Mouse (Mus musculus) spleen, postnatal 10 days (tissue): Measurements from ENCODE around the gene Fgfr2.

Experiments
- DNase-seq, 2 experiments: peaks; one replicate each; pipeline ENCODE4 v3.0.0; 2021 to 2022; ENCODE audit warnings: low spot score in 2 of 2

Fgfr2 gene

DNA sequence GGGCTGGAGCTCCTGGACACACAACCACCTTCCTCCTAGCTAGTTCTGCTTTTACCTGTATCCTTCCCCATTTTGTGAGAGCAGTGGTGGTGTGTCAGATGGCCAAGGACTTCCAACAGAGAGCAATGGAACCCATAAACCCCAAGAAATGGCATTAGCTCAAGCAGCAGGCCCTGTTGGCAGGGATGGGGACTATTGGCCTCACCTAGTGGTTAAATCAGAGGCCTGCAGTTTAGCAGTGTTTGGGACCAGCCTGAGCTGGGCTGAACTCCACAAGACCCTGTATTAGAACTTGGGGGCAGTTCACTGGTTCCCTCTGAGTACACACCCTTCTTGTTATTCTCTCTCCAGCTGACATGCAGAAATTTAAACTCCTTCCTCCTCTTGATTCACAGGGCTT, 1262.0 kb downstream of the Fgfr2 start:
- no peak for DNase-seq

GRCm38 (mm10) chr7:131855641-131856040, 1267.5 kb downstream of the Fgfr2 start:
- no peak for DNase-seq

DNA sequence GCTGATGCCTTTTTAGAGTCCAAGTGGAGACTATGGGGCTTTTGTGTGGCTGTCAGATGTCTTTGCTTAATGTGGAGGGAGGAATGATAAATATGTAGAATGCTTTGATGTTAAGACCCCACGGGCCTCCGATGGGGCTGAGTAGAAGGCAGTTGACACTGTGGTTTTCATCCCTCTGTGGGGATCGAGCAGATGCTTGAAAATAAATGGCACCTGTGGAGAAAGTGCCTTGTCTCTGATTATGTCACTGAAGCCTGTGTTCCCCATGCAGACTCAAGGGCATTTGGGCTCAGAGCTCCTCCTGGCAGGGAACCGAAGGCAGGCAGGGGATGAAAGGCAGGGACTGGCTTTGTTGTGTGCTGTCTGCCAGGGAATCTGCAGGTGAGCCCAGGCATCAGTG, 1272.6 kb downstream of the Fgfr2 start:
- DNase-seq: no peak

DNA sequence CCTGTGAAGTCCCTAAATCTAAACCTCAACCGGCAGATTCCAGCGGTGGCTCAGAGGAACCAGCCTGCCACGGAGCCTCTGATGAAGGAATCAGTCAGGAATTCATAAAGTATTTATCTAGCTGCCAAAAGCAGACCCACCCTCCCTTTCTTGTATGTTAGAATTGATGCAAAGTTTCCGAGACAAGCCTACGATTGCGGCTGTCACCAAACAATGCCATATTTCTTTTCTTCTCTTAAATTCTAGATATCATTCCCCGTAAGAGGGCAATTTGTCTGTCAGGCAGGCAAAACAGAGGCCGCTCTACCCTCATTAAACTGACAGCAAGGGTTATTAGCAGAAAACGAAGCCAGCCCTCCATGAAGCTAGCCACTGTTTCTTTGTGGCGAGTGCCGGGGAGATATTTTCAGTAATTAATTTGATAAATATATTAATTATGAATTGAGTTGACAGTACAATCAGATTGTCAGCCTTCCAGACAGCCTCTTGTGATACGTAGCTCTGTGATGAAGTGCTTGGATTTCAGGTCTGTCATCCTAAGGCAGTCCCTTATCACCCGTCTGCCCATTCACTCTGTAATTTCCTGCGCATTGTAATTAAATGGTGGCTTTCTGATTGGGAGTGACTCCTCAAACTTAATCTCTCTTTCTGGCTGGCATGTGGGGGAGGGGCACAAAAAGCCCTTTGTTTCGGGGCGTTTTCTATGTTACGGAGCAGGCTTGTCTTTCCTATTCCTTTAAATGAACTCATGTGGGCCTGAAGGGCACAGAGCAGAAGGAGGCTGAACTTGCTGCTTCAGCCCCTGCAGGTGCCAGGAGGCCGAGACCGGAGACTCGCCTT, 1276.9 kb downstream of the Fgfr2 start:
- DNase-seq: no peak

- no peak for DNase-seq
Observed at GRCm38 (mm10) chr7:131830261-131830660, 1292.9 kb downstream of the Fgfr2 start.

DNA sequence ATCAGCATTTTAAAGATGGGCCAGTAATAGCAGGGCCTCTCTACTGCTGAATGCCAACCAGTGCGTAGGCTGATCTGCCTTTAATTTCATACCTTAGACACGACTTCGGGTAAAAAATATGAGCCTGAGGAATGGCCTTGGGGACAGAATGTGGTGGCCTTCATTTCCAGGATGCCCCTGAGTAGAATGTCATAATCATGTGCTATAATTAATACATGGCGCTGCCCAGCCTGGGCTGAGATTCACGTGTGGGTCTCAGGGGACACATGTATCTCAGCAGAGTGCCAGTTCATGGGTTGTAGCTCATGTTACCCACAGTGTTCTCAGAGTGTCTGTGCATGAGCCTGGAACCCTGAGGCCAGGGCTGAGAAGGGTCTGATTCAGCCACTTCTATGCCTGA, 1296.3 kb downstream of the Fgfr2 start:
- no peak for DNase-seq

GRCm38 (mm10) chr7:131817976-131818375, 1305.2 kb downstream of the Fgfr2 start:
- no peak for DNase-seq

- DNase-seq: no peak
Observed at GRCm38 (mm10) chr7:131816641-131817040, 1306.5 kb downstream of the Fgfr2 start.

GRCm38 (mm10) chr7:131812116-131812515, 1311.0 kb downstream of the Fgfr2 start:
- no peak for DNase-seq

DNA sequence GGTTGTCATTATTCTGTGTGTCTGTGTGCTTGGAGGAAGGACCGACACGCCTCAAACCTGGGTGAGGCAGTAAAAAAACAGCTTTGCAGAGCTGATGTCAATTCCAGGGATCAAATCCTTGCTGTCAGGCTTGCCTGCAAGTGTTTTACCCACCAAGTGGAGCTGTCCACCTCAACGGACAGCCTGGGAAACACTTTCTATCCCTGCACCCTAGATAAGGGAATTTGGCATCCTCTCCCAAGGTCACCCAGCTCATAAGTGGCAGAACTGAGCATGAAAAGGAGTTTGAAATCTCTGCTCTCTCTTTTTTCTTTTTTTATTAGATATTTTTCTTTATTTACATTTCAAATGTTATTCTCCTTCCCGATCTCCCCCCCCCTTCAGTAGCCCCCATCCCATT, 1312.2 kb downstream of the Fgfr2 start:
- DNase-seq: no peak

GRCm38 (mm10) chr7:131809584-131810181, 1313.5 kb downstream of the Fgfr2 start:
- DNase-seq: no peak

DNA sequence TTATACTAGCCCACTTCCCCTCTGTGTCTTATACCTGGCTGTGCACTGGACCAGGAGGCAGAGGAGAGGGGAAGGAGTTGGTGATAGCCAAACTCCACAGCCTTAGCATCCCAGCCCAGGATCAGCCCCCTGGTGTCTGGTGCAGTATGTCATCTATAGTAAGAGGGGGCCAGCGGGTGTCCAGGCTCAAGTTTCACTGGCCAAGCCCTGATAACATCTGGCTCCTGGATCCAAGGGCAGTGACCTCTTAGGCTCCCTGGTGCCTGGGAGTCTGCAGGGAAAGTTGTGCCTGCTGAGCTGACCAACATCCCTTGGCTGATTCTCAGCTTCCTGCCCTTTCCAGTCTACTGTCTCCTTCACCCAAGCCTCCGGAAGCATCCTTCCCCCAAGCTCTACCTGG, 1315.9 kb downstream of the Fgfr2 start:
- DNase-seq: no peak

DNA sequence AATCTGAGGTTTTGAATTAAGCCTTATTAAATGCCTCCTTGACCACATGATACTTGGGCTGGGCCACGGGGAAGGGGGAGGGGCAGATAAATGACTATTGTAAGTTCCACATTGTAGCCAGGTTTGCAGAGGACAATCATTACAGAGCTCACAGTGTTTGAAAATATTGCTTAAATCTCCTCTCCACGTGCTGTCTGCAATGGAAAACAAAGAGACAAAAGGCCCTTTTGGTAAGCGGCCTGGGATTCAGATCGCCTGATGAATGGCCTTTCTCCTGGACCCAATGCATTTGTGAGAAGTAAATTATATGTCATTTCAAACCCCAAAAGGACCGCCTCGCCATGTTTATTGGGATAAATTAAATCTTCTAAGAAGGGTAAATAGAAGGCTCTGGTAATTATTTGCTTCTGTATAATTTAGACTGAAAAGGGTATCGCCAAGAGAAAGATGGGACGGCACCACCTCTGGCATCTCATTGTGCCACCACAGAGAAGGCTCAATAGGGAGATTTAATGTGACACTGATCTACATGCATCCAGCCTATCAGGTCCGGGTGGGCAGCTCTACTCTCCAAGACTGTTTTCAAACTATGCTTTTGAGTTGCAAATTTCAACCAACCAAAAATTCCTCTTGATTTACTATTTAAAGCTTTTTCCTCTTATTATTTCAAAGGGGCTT, 1317.5 kb downstream of the Fgfr2 start:
- no peak for DNase-seq

DNA sequence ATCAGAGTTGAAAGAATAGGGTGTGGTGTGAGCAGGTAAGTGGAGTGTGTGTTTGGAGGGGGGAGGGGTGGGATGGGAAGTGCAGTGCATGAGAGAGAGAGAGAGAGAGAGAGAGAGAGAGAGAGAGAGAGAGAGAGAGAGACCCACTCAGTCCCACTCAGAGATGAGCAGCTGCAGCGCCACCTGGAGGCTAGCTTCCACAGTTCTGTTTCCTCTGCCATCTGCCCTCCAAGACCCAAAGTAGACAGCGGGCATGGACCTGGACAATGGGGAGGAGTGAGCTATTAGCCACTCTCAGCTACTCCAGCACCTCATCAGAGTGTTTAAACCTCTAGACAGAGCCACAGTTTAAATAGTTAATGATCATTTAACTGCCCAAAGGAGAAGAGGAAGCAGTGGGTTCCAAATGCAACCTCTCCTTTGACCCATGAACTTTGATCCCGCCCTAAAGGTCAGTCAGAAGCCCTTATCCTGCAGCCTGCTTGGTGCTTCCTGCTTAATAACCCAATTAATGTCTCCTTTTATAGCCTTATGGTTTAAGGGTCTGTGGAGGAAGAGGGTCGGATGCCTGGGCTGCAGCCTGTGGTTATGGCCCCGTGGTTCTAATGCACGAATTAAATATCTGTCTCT, 1322.6 kb downstream of the Fgfr2 start:
- peak in 1 of 2 experiments; percentile 38 for DNase-seq

GRCm38 (mm10) chr7:131797161-131797560, 1326.0 kb downstream of the Fgfr2 start:
- no peak for DNase-seq

DNA sequence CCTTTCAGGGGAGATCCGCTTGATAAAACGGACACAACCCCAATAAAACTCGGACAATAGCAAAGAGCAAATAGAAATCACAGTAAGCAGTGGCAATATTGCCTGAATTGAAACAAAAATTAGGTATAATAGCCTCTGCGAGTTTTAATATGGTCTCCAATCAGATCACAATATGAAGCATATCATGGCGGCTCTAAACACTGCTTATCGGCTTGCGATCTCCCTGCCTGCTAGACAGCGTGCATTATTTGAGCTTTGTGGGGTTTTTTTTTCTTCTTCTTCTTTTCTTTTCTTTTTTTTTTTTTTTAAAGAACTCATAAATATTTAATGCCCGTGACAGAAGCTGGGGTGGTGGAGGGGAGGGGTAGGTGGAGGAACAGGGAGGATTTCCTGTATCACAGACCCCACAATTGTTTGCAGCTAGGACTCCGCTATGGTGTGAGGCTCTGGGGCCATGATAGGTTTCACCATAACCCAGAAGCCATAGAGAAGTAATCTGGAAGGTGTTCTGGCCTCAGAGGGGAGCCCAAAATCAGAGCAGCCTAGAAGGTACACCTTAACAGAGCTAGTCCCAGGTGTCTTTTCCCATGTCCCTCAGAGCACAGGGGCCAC, 1334.4 kb downstream of the Fgfr2 start:
- no peak for DNase-seq

GRCm38 (mm10) chr7:131785721-131786120, 1337.4 kb downstream of the Fgfr2 start:
- DNase-seq: no peak

DNA sequence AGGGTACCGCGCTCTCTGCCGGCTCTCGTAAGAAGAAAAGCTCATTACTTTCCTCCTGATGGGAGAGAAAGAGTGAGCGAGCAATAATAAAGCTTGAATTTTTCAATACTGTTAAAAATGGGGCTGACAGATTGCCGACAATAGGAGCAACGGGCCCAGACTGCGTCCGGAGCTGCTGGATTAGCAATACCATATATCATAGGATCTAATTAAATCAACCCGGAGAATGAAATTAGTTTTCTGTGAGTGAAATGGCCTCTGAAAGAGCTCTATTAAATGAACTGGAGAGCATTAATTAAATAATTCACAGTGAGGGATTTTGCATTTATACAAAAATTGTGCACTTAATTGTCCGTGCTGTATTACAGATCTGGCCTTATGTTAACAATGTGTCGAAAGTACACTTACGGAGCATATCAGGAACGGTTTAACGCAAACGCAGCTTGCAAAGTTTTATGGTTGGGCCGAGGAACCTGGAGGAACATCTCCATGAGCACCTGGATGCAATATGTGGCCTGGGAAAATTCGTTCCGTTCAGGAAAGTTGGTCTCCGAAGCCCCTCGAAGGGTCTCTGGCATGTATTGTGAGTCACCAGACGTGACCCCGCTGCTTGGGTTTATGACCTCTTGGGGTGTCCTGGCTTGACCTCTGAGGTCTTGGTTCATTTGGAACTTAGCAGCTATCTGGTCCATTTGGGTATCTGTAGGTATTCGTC, 1344.7 kb downstream of the Fgfr2 start:
- no peak for DNase-seq

GRCm38 (mm10) chr7:131777461-131778270, 1345.5 kb downstream of the Fgfr2 start:
- no peak for DNase-seq

- DNase-seq: no peak
Observed at GRCm38 (mm10) chr7:131776191-131776752, 1346.9 kb downstream of the Fgfr2 start.
